8 mouse cellular contexts compared by ENCODE assay signal in genomic region chr2:78959451-78959850, GRCm38 (mm10).
DNase-seq lines count a peak whose midpoint lies in the region; ATAC-seq and TF ChIP-seq lines count a peak whose summit lies in the region.

No protein-coding gene starts in this region.

- H3K9ac ChIP-seq in heart, embryonic 12.5 days: no peak overlapping the region

- no peak for ATAC-seq in heart, embryonic 12.5 days (ENCODE audit: insufficient number of reproducible peaks, low FRiP score)
- peak; percentile 70 for ATAC-seq in granulocyte monocyte progenitor cell, adult 5-6 weeks (replicated peaks; ENCODE audit: poor library complexity, severe bottlenecking)
- ATAC-seq in megakaryocyte, adult 5-6 weeks (ENCODE audit: poor library complexity, severe bottlenecking): peak; percentile 62

- peak overlapping the region; percentile 31; the same call in 1 of the 2 replicates for H3K4me2 ChIP-seq in heart, embryonic 12.5 days

- H3K4me1 ChIP-seq in heart, embryonic 12.5 days (replicated peaks): peaks cover 12% of the 10 kb centered on the region
- H3K4me1 ChIP-seq in spleen, adult 2 months (ENCODE audit: control insufficient read depth, insufficient read depth, insufficient read length): peaks cover 10% of the 10 kb centered on the region; the same call in 1 of the 2 replicates

- WGBS in heart, embryonic 12.5 days: 37% methylated on average over 3 of the region's 3 CpGs
- WGBS in spleen, adult 2 months: 11% methylated on average over 3 of the region's 3 CpGs

- no peak overlapping the region for H3K4me3 ChIP-seq in heart, embryonic 12.5 days
- peak overlapping the region; percentile 30; the same call in 1 of the 2 replicates for H3K4me3 ChIP-seq in spleen, adult 2 months (ENCODE audit: extremely low read depth, insufficient read depth, insufficient read length)

- no peaks in the 10 kb centered on the region for H3K36me3 ChIP-seq in heart, embryonic 12.5 days
- H3K36me3 ChIP-seq in spleen, adult 2 months (ENCODE audit: control insufficient read depth, insufficient read depth, low read length): no peaks in the 10 kb centered on the region

- TF ChIP-seq POLR2A in spleen, adult 2 months (IDR thresholded peaks at IDR 0.05; ENCODE audit: low read depth, low read length): no peak

- TF ChIP-seq CTCF in spleen, adult 2 months (IDR thresholded peaks at IDR 0.05; ENCODE audit: extremely low read depth, insufficient read depth, insufficient read length, insufficient replicate concordance): no peak

- H3K9me3 ChIP-seq in heart, embryonic 12.5 days (replicated peaks): no peaks in the 10 kb centered on the region

- no peaks in the 10 kb centered on the region for H3K27me3 ChIP-seq in heart, embryonic 12.5 days (replicated peaks)
- no peaks in the 10 kb centered on the region for H3K27me3 ChIP-seq in spleen, adult 2 months (ENCODE audit: control insufficient read depth, insufficient read depth, low read length)

- no peak overlapping the region for H3K27ac ChIP-seq in heart, embryonic 12.5 days (ENCODE audit: poor library complexity, severe bottlenecking)
- H3K27ac ChIP-seq in spleen, adult 2 months (ENCODE audit: insufficient read depth, low read length): no peak overlapping the region

- intact Hi-C loops in heart, postnatal 14 days (cut with DNase I): loop anchor here (2.0 kb wide), 1 partner anchor 539 kb away; no protein-coding TSS in a partner anchor

- no peak for DNase-seq in heart, postnatal 14 days
- peak in 1 of 2 experiments; percentile 36 for DNase-seq in spleen, adult 2 months (ENCODE audit: low read depth in 1 of 2, low spot score in 2 of 2)
- DNase-seq in spleen, postnatal 10 days (ENCODE audit: low spot score in 2 of 2): no peak
- DNase-seq in gastrocnemius, postnatal 10 days: no peak
- no peak for DNase-seq in urinary bladder, adult 2 months (ENCODE audit: low spot score)
